Comparison of ENCODE assay signal across 11 mouse cellular contexts in the genomic region with DNA sequence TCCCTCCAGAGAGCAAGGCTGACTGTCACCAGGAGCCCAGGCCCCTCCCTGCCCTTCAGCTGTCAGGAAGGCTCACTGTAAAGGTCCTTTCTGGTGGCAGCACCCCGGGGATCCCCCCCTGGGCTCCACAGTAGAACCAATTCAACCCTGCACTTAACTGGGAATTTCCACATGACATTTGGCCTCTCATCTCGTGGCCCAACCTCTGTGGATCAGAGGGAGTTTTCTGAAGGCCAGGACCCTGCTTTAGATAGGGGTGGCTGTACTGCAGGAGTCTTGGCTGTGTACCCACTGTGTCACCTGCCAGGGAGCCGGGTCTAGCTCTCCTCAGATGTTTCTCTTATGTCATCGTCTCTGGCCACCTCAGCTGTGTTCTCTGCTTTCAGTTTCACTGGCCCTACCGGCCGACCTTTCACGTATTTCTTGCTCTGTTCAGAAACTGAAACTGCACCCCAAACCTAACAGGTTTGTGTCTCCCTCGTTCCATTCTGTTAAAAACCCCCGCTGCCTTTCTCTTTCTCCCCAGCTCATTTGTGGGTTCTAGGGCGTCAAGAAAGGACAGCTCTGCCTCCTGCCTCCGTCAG. TPM values are rescaled to one million over a fixed set of nuclear protein-coding genes. Genes with fewer than 3 reads are reported as not detected.
DNase-seq lines count a peak whose midpoint lies in the region; ATAC-seq and TF ChIP-seq lines count a peak whose summit lies in the region.
"Had no signal": no experiment of that assay in that cellular context is flagged by ENCODE, and none has a peak within 500 bp of the region (broad histone marks: within the 10 kb centered on the region; RNA-seq: fewer than 3 reads in every experiment).

No protein-coding gene starts in this region.

- H3K27ac ChIP-seq in liver, postnatal 0 days (ENCODE audit: low read depth): 0 out of 2 replicates have a peak overlapping the region, but pooled peaks have one; percentile 6
- H3K27ac ChIP-seq in liver, embryonic 12.5 days: no peak overlapping the region
- H3K27ac ChIP-seq in forebrain, embryonic 13.5 days: no peak overlapping the region
- H3K27ac ChIP-seq: kidney, embryonic 15.5 days; liver, embryonic 14.5 days had no signal

- no peak for ATAC-seq in liver, postnatal 0 days
- ATAC-seq in liver, embryonic 12.5 days: no peak
- peak; percentile 58 for ATAC-seq in megakaryocyte-erythroid progenitor cell, adult 5-6 weeks (replicated peaks; ENCODE audit: low FRiP score, low TSS enrichment, poor library complexity, severe bottlenecking)
- no peak for ATAC-seq in forebrain, embryonic 13.5 days

- no peaks in the 10 kb centered on the region for H3K4me1 ChIP-seq in liver, postnatal 0 days (ENCODE audit: insufficient read depth)
- H3K4me1 ChIP-seq in liver, embryonic 12.5 days: no peaks in the 10 kb centered on the region
- H3K4me1 ChIP-seq in forebrain, embryonic 13.5 days: no peaks in the 10 kb centered on the region
- H3K4me1 ChIP-seq: kidney, embryonic 15.5 days had no signal

- no peaks in the 10 kb centered on the region for H3K36me3 ChIP-seq in liver, postnatal 0 days (replicated peaks; ENCODE audit: insufficient read depth, low read length)
- no peaks in the 10 kb centered on the region for H3K36me3 ChIP-seq in liver, embryonic 12.5 days
- H3K36me3 ChIP-seq in forebrain, embryonic 13.5 days (ENCODE audit: poor library complexity, severe bottlenecking): no peaks in the 10 kb centered on the region
- H3K36me3 ChIP-seq: G1E; kidney, embryonic 15.5 days had no signal

- DNase-seq in liver, postnatal 0 days: no peak
- peak; percentile 19 for DNase-seq in gastrocnemius, postnatal 10 days
- DNase-seq in thymus, postnatal 4 days: peak; percentile 53
- DNase-seq in kidney, postnatal 10 days: no peak
- DNase-seq in frontal cortex, postnatal 14 days (ENCODE audit: low spot score in 2 of 2): no peak

- no peak overlapping the region for H3K9ac ChIP-seq in liver, postnatal 0 days (replicated peaks)
- no peak overlapping the region for H3K9ac ChIP-seq in liver, embryonic 12.5 days
- no peak overlapping the region for H3K9ac ChIP-seq in forebrain, embryonic 13.5 days
- H3K9ac ChIP-seq: kidney, embryonic 15.5 days; liver, embryonic 14.5 days had no signal

- no peaks in the 10 kb centered on the region for H3K9me3 ChIP-seq in liver, postnatal 0 days (ENCODE audit: low read length)
- no peaks in the 10 kb centered on the region for H3K9me3 ChIP-seq in liver, embryonic 12.5 days (replicated peaks)
- H3K9me3 ChIP-seq in forebrain, embryonic 13.5 days (replicated peaks): no peaks in the 10 kb centered on the region
- H3K9me3 ChIP-seq: G1E; kidney, embryonic 15.5 days had no signal

- peak overlapping the region; percentile 47 for H3K4me2 ChIP-seq in liver, postnatal 0 days (ENCODE audit: low read depth, low read length)
- no peak overlapping the region for H3K4me2 ChIP-seq in liver, embryonic 12.5 days
- no peak overlapping the region for H3K4me2 ChIP-seq in forebrain, embryonic 13.5 days
- H3K4me2 ChIP-seq: kidney, embryonic 15.5 days had no signal

- WGBS in liver, postnatal 0 days (ENCODE audit: insufficient replicate concordance): 67% methylated on average over 11 of the region's 11 CpGs
- WGBS in liver, embryonic 12.5 days (ENCODE audit: insufficient replicate concordance): 66% methylated on average over 11 of the region's 11 CpGs
- WGBS in forebrain, embryonic 13.5 days: 83% methylated on average over 11 of the region's 11 CpGs

- no peak for TF ChIP-seq CTCF in liver, postnatal 0 days (IDR thresholded peaks at IDR 0.05; ENCODE audit: low read depth)

- TF ChIP-seq EP300 in liver, postnatal 0 days (IDR thresholded peaks at IDR 0.05; ENCODE audit: low read depth): no peak

- no peaks in the 10 kb centered on the region for H3K27me3 ChIP-seq in liver, postnatal 0 days (ENCODE audit: insufficient read depth, low read length)
- 0 out of 2 replicates have a peak, but pooled peaks cover 4% of the 10 kb centered on the region for H3K27me3 ChIP-seq in liver, embryonic 12.5 days (replicated peaks)
- no peaks in the 10 kb centered on the region for H3K27me3 ChIP-seq in forebrain, embryonic 13.5 days
- H3K27me3 ChIP-seq: kidney, embryonic 15.5 days had no signal

- peak overlapping the region; percentile 8; the same call in 1 of the 2 replicates for H3K4me3 ChIP-seq in liver, postnatal 0 days (ENCODE audit: low read depth, low read length)
- H3K4me3 ChIP-seq in liver, embryonic 12.5 days: no peak overlapping the region
- no peak overlapping the region for H3K4me3 ChIP-seq in forebrain, embryonic 13.5 days
- H3K4me3 ChIP-seq: kidney, embryonic 15.5 days had no signal

RNA-seq across cellular contexts. Expression of gene Pcgf5, which starts 27.2 kb away (rescaled TPM):
- polyA plus RNA-seq in liver, postnatal 0 days (2015; fragmentation: Nextera tagmentation; extraction: Ambion mirVana): 13.3 and 14.7 TPM in 2 replicates
- 23.6 and 26.0 TPM in 2 replicates for polyA plus RNA-seq in liver, embryonic 12.5 days (2016; fragmentation: Nextera tagmentation; extraction: Ambion mirVana)
- 10 to 100 TPM; 16.8 to 17.2 TPM for total RNA-seq in gastrocnemius, postnatal 10 days (2021)
- total RNA-seq in megakaryocyte-erythroid progenitor cell, adult 5-6 weeks (2014; fragmentation: Nextera tagmentation): 28.5 and 35.0 TPM in 2 replicates
- total RNA-seq in megakaryocyte-erythroid progenitor cell, adult 5-6 weeks (2017): 33.5 and 38.6 TPM in 2 replicates
- 23.0 and 25.2 TPM in 2 replicates for polyA plus RNA-seq in forebrain, embryonic 13.5 days (2015; fragmentation: Nextera tagmentation; extraction: Ambion mirVana)

Comparison
In these comparisons a context has a peak if more than half of its experiments do, and no peak if none do; other contexts are left out.
1. DNase-seq: peak in gastrocnemius, postnatal 10 days (single experiment) and thymus, postnatal 4 days (single experiment); none in liver, postnatal 0 days (single experiment), kidney, postnatal 10 days (single experiment) and frontal cortex, postnatal 14 days (0 of 2).